Mouse (Mus musculus): ENCODE measurements around the gene Olfr134. TPM values are rescaled to one million over a fixed set of nuclear protein-coding genes. Genes with fewer than 3 reads are reported as not detected.
"Not testable (repeated sequence)": the region's sequence is repeated elsewhere in the genome, so short reads cannot be mapped to it uniquely, and the experiment has no call there.

Olfr134 gene
- total RNA-seq (2014; fragmentation: Nextera tagmentation) (not detected in 2 replicates), total RNA-seq (2017) (not detected in 2 replicates)

- ATAC-seq (replicated peaks; ENCODE audit: poor library complexity, severe bottlenecking), result no peak
These were observed at the start of gene Olfr134 for GRCm38 (mm10) chr17:38171088-38171487. TSS of gene Olfr134 (plus strand) at chr17:38171388.

- not testable (repeated sequence) for ATAC-seq (replicated peaks; ENCODE audit: poor library complexity, severe bottlenecking)
These were observed 47.0 kb upstream of the Olfr134 start for GRCm38 (mm10) chr17:38124199-38124598.

- not testable (repeated sequence) for ATAC-seq (replicated peaks; ENCODE audit: poor library complexity, severe bottlenecking)
These were observed 45.8 kb upstream of the Olfr134 start for GRCm38 (mm10) chr17:38125371-38125770.

GRCm38 (mm10) chr17:38134426-38134825 lies 36.8 kb upstream of the Olfr134 start, which contains the start of gene Olfr132:
TSS of gene Olfr132 (minus strand) at chr17:38134526.
- no peak for ATAC-seq (replicated peaks; ENCODE audit: poor library complexity, severe bottlenecking)

GRCm38 (mm10) chr17:38144981-38145380 lies 26.2 kb upstream of the Olfr134 start, which contains the start of gene Olfr133:
TSS of gene Olfr133 (plus strand) at chr17:38145281.
- ATAC-seq (replicated peaks; ENCODE audit: poor library complexity, severe bottlenecking), result no peak

GRCm38 (mm10) chr17:38204035-38204434 lies 32.8 kb downstream of the Olfr134 start, which contains the start of gene Olfr135:
TSS of gene Olfr135 (plus strand) at chr17:38204335.
- no peak for ATAC-seq (replicated peaks; ENCODE audit: poor library complexity, severe bottlenecking)

Other genes starting within 250 kb of the Olfr134 start
- not detected in 2 replicates for gene Olfr761, start 218.3 kb upstream of the Olfr134 start, total RNA-seq (2014; fragmentation: Nextera tagmentation)
- not detected in 2 replicates for gene Olfr761, start 218.3 kb upstream of the Olfr134 start, total RNA-seq (2017)
- gene Olfr129, start 111.3 kb upstream of the Olfr134 start, total RNA-seq (2014; fragmentation: Nextera tagmentation), result not detected in 2 replicates
- gene Olfr129, start 111.3 kb upstream of the Olfr134 start, total RNA-seq (2017), result not detected in 2 replicates
- gene Olfr130, start 107.5 kb upstream of the Olfr134 start, total RNA-seq (2014; fragmentation: Nextera tagmentation), result not detected in 2 replicates
- not detected in 2 replicates for gene Olfr130, start 107.5 kb upstream of the Olfr134 start, total RNA-seq (2017)
- gene Olfr131, start 82.7 kb upstream of the Olfr134 start, total RNA-seq (2014; fragmentation: Nextera tagmentation), result not detected in 2 replicates
- not detected in 2 replicates for gene Olfr131, start 82.7 kb upstream of the Olfr134 start, total RNA-seq (2017)
- not detected in 2 replicates for gene Olfr132, start 36.9 kb upstream of the Olfr134 start, total RNA-seq (2014; fragmentation: Nextera tagmentation)
- gene Olfr132, start 36.9 kb upstream of the Olfr134 start, total RNA-seq (2017), result not detected in 2 replicates
- gene Olfr133, start 26.1 kb upstream of the Olfr134 start, total RNA-seq (2014; fragmentation: Nextera tagmentation), result not detected in 2 replicates
- not detected in 2 replicates for gene Olfr133, start 26.1 kb upstream of the Olfr134 start, total RNA-seq (2017)
- gene Olfr135, start 32.9 kb downstream of the Olfr134 start, total RNA-seq (2014; fragmentation: Nextera tagmentation), result not detected in 2 replicates
- not detected in 2 replicates for gene Olfr135, start 32.9 kb downstream of the Olfr134 start, total RNA-seq (2017)
- not detected in 2 replicates for gene Olfr138, start 89.6 kb downstream of the Olfr134 start, total RNA-seq (2014; fragmentation: Nextera tagmentation)
- not detected in 2 replicates for gene Olfr138, start 89.6 kb downstream of the Olfr134 start, total RNA-seq (2017)
- gene Olfr137, start 136.2 kb downstream of the Olfr134 start, total RNA-seq (2014; fragmentation: Nextera tagmentation), result not detected in 2 replicates
- gene Olfr137, start 136.2 kb downstream of the Olfr134 start, total RNA-seq (2017), result not detected in 2 replicates
- not detected in 2 replicates for gene Olfr136, start 158.4 kb downstream of the Olfr134 start, total RNA-seq (2014; fragmentation: Nextera tagmentation)
- not detected in 2 replicates for gene Olfr136, start 158.4 kb downstream of the Olfr134 start, total RNA-seq (2017)
- not detected in 2 replicates for gene Esp36, start 248.8 kb downstream of the Olfr134 start, total RNA-seq (2014; fragmentation: Nextera tagmentation)
- gene Esp36, start 248.8 kb downstream of the Olfr134 start, total RNA-seq (2017), result not detected in 2 replicates